Mouse (Mus musculus) embryonic facial prominence, embryonic 11.5 days (tissue): ENCODE measurements around the gene Bmp5. TPM values are rescaled to one million over a fixed set of nuclear protein-coding genes. Genes with fewer than 3 reads are reported as not detected.

Source experiments
- ATAC-seq: fragments of 200-750 bp; cut with Nextera tagmentation; replicated peaks from 2 replicates; pipeline ENCODE4 v1.8.0; 2017; ENCODE audit warnings: low read depth; ENCODE audit not compliant: insufficient number of reproducible peaks, low FRiP score, low TSS enrichment
- DNase-seq: peaks from one replicate; pipeline ENCODE4 v3.0.0-alpha.2; 2015; ENCODE audit warnings: low spot score
- H3K27ac ChIP-seq: fragments of 300-500 bp; sonication (generic); replicated peaks from 2 replicates; pipeline ENCODE4 v1.5.1; 2014; ENCODE audit warnings: mild to moderate bottlenecking, low read depth, low read length, control low read depth
- H3K27me3 ChIP-seq: fragments of 300-500 bp; sonication (generic); 2 replicates; pipeline ENCODE4 v1.6.1; 2014; ENCODE audit warnings: mild to moderate bottlenecking, low read length, moderate library complexity, mixed read lengths; ENCODE audit not compliant: control insufficient read depth, insufficient read depth
- H3K36me3 ChIP-seq: fragments of 300-500 bp; sonication (generic); replicated peaks from 2 replicates; pipeline ENCODE4 v1.6.1; 2014; ENCODE audit warnings: low read depth, mild to moderate bottlenecking, low read length, moderate library complexity, mixed read lengths; ENCODE audit not compliant: control insufficient read depth, insufficient read depth
- H3K4me1 ChIP-seq: fragments of 300-500 bp; sonication (generic); 2 replicates; pipeline ENCODE4 v1.6.1; 2014; ENCODE audit warnings: low read length, mixed read lengths; ENCODE audit not compliant: control insufficient read depth, insufficient read depth
- H3K4me2 ChIP-seq: fragments of 300-500 bp; sonication (generic); 2 replicates; pipeline ENCODE4 v1.6.1; 2014; ENCODE audit warnings: low read depth, mild to moderate bottlenecking, control low read depth, low read length, moderate library complexity
- H3K4me3 ChIP-seq: fragments of 300-500 bp; sonication (generic); 2 replicates; pipeline ENCODE4 v1.5.1; 2014; ENCODE audit warnings: low read depth, low read length, control low read depth
- H3K9ac ChIP-seq: fragments of 300-500 bp; sonication (generic); replicated peaks from 2 replicates; pipeline ENCODE4 v1.6.1; 2014; ENCODE audit warnings: mild to moderate bottlenecking, control low read depth, low read length
- H3K9me3 ChIP-seq: fragments of 300-500 bp; sonication (generic); replicated peaks from 2 replicates; pipeline ENCODE4 v1.6.1; 2016; ENCODE audit warnings: mild to moderate bottlenecking, low read length, inconsistent platforms, mixed read lengths; ENCODE audit not compliant: control insufficient read depth
- WGBS: fragments of 180-500 bp; shearing (Covaris S2); extraction: QIAGEN DNeasy Blood & Tissue Kit; methylation state at CpG from one replicate; pipeline ENCODE4 v1.1.7; 2014; 5-methylcytosine and 5-hydroxymethylcytosine counted together
- polyA plus RNA-seq: library from polyadenylated mRNA; unstranded; fragments of >200 nt; fragmentation: Nextera tagmentation; extraction: Ambion mirVana; gene quantifications from 2 replicates; pipeline ENCODE4 v1.2.1, GENCODE M21; 2014

The Bmp5 gene
- polyA plus RNA-seq, 1 experiment from 2014 or later: 6.2 TPM

DNA sequence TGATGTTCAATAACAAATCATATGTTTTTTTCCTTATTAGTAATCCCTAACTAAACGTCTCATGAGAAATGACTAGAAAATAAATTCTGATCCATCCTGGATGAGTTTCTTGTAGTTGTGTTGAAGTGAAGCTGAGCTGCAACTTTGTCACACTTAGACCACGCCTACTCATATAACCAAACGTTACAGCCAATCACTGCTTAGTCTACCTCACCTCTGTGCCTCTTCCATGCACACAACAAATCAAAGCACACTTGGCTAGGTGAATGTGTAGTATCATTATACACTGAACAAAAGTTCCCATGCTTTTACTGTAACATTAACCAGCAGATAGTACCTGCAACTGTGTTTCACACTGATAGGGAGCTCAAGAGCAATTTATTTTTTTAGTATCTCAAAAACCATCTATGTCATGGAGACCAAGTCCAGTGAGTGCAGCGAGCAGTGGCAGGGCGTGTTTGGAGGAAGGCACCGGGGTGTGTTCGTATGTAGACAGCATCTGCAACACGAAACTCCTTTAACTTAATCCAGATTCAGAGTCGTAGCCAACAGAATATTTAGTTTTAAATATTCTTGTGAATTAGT, 3.7 kb downstream of the Bmp5 start:
- Histone ChIP-seq H3K36me3 (no peaks in the 10 kb centered on the region), H3K9me3 (no peaks in the 10 kb centered on the region), H3K4me3 (no peak overlapping the region), H3K4me2 (no peak overlapping the region; the same call in 1 of the 2 replicates), H3K27ac (no peak overlapping the region), H3K9ac (no peak overlapping the region), H3K4me1 (no peaks in the 10 kb centered on the region), H3K27me3 (no peaks in the 10 kb centered on the region)
- DNase-seq (no peak), ATAC-seq (no peak)
- WGBS: 38% methylated on average over 9 of the region's 9 CpGs

- H3K9me3 ChIP-seq: no peaks in the 10 kb centered on the region
- no peaks in the 10 kb centered on the region for H3K36me3 ChIP-seq
- no peaks in the 10 kb centered on the region for H3K27me3 ChIP-seq
- H3K9ac ChIP-seq: no peak overlapping the region
- no peak overlapping the region for H3K4me3 ChIP-seq
- no peak for ATAC-seq
- no peak overlapping the region for H3K27ac ChIP-seq
- no peak for DNase-seq
- no peaks in the 10 kb centered on the region for H3K4me1 ChIP-seq
- WGBS: 12% methylated on average over 5 of the region's 5 CpGs
- no peak overlapping the region for H3K4me2 ChIP-seq
Observed at GRCm38 (mm10) chr9:75780558-75781276, 5.6 kb downstream of the Bmp5 start.

DNA sequence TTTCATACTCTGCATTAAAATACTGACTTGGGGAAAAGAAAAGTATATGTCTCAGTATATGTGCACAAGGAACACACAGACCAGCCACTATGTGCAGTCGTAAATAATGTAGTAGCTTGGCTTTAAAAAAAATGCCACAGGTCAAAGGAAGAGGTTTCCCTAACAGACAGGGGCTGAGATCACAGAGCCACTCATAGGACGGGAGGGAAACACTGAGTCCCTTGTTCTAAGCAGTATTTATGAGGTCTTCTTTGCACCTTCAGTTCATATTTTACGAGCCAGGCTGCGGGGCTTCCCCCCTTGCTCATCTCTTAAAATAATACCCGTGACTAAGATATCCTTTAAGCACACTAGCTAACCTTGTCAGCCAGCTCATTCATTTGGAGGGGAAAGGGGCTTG, 6.4 kb downstream of the Bmp5 start:
- H3K36me3 ChIP-seq: no peaks in the 10 kb centered on the region
- no peak for ATAC-seq
- H3K9me3 ChIP-seq: no peaks in the 10 kb centered on the region
- H3K4me2 ChIP-seq: no peak overlapping the region
- no peak overlapping the region for H3K27ac ChIP-seq
- no peaks in the 10 kb centered on the region for H3K4me1 ChIP-seq
- no peaks in the 10 kb centered on the region for H3K27me3 ChIP-seq
- H3K4me3 ChIP-seq: no peak overlapping the region
- no peak overlapping the region for H3K9ac ChIP-seq
- no peak for DNase-seq
- WGBS: 19% methylated on average over 5 of the region's 5 CpGs

- Histone ChIP-seq H3K9me3 (no peaks in the 10 kb centered on the region), H3K4me2 (no peak overlapping the region), H3K4me1 (no peaks in the 10 kb centered on the region), H3K27me3 (no peaks in the 10 kb centered on the region), H3K4me3 (no peak overlapping the region), H3K36me3 (no peaks in the 10 kb centered on the region), H3K27ac (no peak overlapping the region), H3K9ac (no peak overlapping the region)
- WGBS: 100% methylated on average over 2 of the region's 2 CpGs
- DNase-seq (no peak), ATAC-seq (no peak)
Observed at GRCm38 (mm10) chr9:75783573-75783972, 8.4 kb downstream of the Bmp5 start.

- DNase-seq (no peak), ATAC-seq (no peak)
- no peak overlapping the region for H3K9ac ChIP-seq
- no peaks in the 10 kb centered on the region for H3K4me1 ChIP-seq
- no peak overlapping the region for H3K4me3 ChIP-seq
- H3K4me2 ChIP-seq: no peak overlapping the region
- no peaks in the 10 kb centered on the region for H3K9me3 ChIP-seq
- no peaks in the 10 kb centered on the region for H3K36me3 ChIP-seq
- H3K27me3 ChIP-seq: no peaks in the 10 kb centered on the region
- WGBS: 87% methylated on average over 5 of the region's 5 CpGs
- no peak overlapping the region for H3K27ac ChIP-seq
Observed at GRCm38 (mm10) chr9:75785959-75786358, 10.8 kb downstream of the Bmp5 start.

- 0 out of 2 replicates have a peak, but pooled peaks have one; percentile 34 for ATAC-seq
- H3K9ac ChIP-seq: no peak overlapping the region
- H3K27ac ChIP-seq: no peak overlapping the region
- H3K27me3 ChIP-seq: no peaks in the 10 kb centered on the region
- H3K4me1 ChIP-seq: no peaks in the 10 kb centered on the region
- H3K4me3 ChIP-seq: no peak overlapping the region
- H3K36me3 ChIP-seq: no peaks in the 10 kb centered on the region
- 92% methylated on average over 15 of the region's 15 CpGs for WGBS
- no peak overlapping the region for H3K4me2 ChIP-seq
- no peak for DNase-seq
- H3K9me3 ChIP-seq: no peaks in the 10 kb centered on the region
Observed at GRCm38 (mm10) chr9:75787121-75787520, 12.0 kb downstream of the Bmp5 start.

- Histone ChIP-seq H3K36me3 (no peaks in the 10 kb centered on the region), H3K4me3 (no peak overlapping the region), H3K27me3 (no peaks in the 10 kb centered on the region), H3K4me2 (no peak overlapping the region), H3K9me3 (no peaks in the 10 kb centered on the region), H3K27ac (no peak overlapping the region), H3K9ac (no peak overlapping the region), H3K4me1 (no peaks in the 10 kb centered on the region)
- ATAC-seq (no peak), DNase-seq (no peak)
- 56% methylated on average over 7 of the region's 7 CpGs for WGBS
Observed at GRCm38 (mm10) chr9:75789879-75790428, 14.8 kb downstream of the Bmp5 start.

DNA sequence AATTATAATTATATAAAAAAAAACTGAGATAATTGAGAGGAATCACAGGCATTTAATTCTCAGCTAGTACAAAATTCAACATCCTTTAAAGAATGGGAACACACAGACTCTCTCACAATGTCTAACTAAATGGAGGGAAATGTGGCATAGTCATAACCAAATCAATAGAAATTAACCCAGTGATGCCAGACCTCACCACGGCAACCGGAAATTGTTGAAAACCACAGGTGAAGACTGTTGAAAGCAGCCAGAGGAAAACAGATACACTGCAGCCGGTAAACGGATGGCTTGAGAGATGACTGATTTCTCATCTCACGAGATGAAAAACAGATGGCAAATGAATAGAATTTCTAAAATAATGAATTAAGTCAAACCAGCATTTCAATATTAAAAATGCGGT, 29.8 kb downstream of the Bmp5 start:
- no peak overlapping the region for H3K4me2 ChIP-seq
- H3K36me3 ChIP-seq: no peaks in the 10 kb centered on the region
- no peaks in the 10 kb centered on the region for H3K27me3 ChIP-seq
- no peaks in the 10 kb centered on the region for H3K4me1 ChIP-seq
- H3K9ac ChIP-seq: no peak overlapping the region
- no peak overlapping the region for H3K27ac ChIP-seq
- H3K9me3 ChIP-seq: no peaks in the 10 kb centered on the region
- H3K4me3 ChIP-seq: no peak overlapping the region
- ATAC-seq: no peak
- DNase-seq: no peak
- 69% methylated on average over 6 of the region's 6 CpGs for WGBS
